Mouse (Mus musculus) midbrain, embryonic 13.5 days (tissue): ENCODE data around the gene Gldc. TPM values are rescaled to one million over a fixed set of nuclear protein-coding genes. Genes with fewer than 3 reads are reported as not detected.

ENCODE experiments used
- ATAC-seq: fragments of 200-750 bp; cut with Nextera tagmentation; 2 replicates; pipeline ENCODE4 v1.8.0; 2017; ENCODE audit warnings: mild to moderate bottlenecking, moderate TSS enrichment, moderate library complexity
- H3K27ac ChIP-seq: fragments of 300-500 bp; sonication (generic); 2 replicates; pipeline ENCODE4 v1.5.1; 2015; ENCODE audit warnings: inconsistent platforms, mild to moderate bottlenecking, moderate library complexity
- H3K27me3 ChIP-seq: fragments of 300-500 bp; sonication (generic); 2 replicates; pipeline ENCODE4 v1.6.1; 2015; ENCODE audit warnings: mild to moderate bottlenecking, inconsistent platforms
- H3K36me3 ChIP-seq: fragments of 300-500 bp; sonication (generic); 2 replicates; pipeline ENCODE4 v1.6.1; 2015; ENCODE audit warnings: mild to moderate bottlenecking, inconsistent platforms
- H3K4me1 ChIP-seq: fragments of 300-500 bp; sonication (generic); replicated peaks from 2 replicates; pipeline ENCODE4 v1.6.1; 2015; ENCODE audit warnings: inconsistent platforms
- H3K4me2 ChIP-seq: fragments of 300-500 bp; sonication (generic); replicated peaks from 2 replicates; pipeline ENCODE4 v1.6.1; 2015; ENCODE audit warnings: moderate library complexity, mild to moderate bottlenecking, inconsistent platforms
- H3K4me3 ChIP-seq: fragments of 300-500 bp; sonication (generic); replicated peaks from 2 replicates; pipeline ENCODE4 v1.5.1; 2015; ENCODE audit warnings: mild to moderate bottlenecking, inconsistent platforms
- H3K9ac ChIP-seq: fragments of 300-500 bp; sonication (generic); replicated peaks from 2 replicates; pipeline ENCODE4 v1.6.1; 2015; ENCODE audit warnings: mild to moderate bottlenecking, inconsistent platforms
- H3K9me3 ChIP-seq: fragments of 300-500 bp; sonication (generic); 2 replicates; pipeline ENCODE4 v1.6.1; 2016; ENCODE audit warnings: mild to moderate bottlenecking, inconsistent platforms
- WGBS: fragments of 180-500 bp; shearing (Covaris S2); methylation state at CpG from one replicate; pipeline ENCODE4 v1.1.7; 2015; 5-methylcytosine and 5-hydroxymethylcytosine counted together
- polyA plus RNA-seq: library from polyadenylated mRNA; unstranded; fragments of >200 nt; fragmentation: Nextera tagmentation; extraction: Ambion mirVana; gene quantifications from 2 replicates; pipeline ENCODE4 v1.2.1, GENCODE M21; 2015

Gene Gldc
- polyA plus RNA-seq, 1 experiment from 2014 or later = 11.4 TPM

DNA sequence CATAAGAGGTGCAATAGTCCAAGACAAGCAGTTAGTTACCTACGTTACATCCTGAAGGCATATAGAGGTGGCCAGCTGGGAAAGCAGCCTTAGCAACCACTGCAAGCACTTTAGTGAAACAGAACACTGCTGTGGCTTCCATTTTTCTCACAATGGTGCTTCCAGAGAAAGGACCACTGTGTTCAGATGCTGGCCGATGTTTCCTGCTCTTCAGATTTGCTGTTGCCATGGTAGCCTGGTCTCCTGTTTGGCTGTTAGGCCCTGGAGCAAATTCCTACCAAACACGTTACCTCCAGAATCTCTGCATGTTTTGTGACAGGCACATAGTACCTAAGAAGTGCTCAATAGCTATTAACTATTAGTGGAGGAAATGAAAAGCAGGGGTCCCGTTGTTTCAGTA, 78.2 kb downstream of the Gldc start:
- no peak for ATAC-seq
- peaks cover 83% of the 10 kb centered on the region for H3K36me3 ChIP-seq
- WGBS = 68% methylated on average over 4 of the region's 4 CpGs

GRCm38 (mm10) chr19:30096186-30096585, 79.0 kb downstream of the Gldc start:
- 43% methylated on average over 3 of the region's 3 CpGs for WGBS
- Histone ChIP-seq H3K4me1 (peaks cover 18% of the 10 kb centered on the region), H3K27ac (peak overlapping the region; percentile 75), H3K27me3 (no peaks in the 10 kb centered on the region), H3K9ac (no peak overlapping the region), H3K4me2 (no peak overlapping the region), H3K9me3 (no peaks in the 10 kb centered on the region; the same call in 1 of the 2 replicates), H3K4me3 (no peak overlapping the region), H3K36me3 (peaks cover 91% of the 10 kb centered on the region)
- ATAC-seq = peak; percentile 63

More for the DNA sequence above, 78.2 kb downstream of the Gldc start:
- no peaks in the 10 kb centered on the region; the same call in 1 of the 2 replicates for H3K9me3 ChIP-seq
- no peak overlapping the region for H3K4me2 ChIP-seq
- H3K9ac ChIP-seq = no peak overlapping the region
- no peaks in the 10 kb centered on the region for H3K27me3 ChIP-seq
- peaks cover 18% of the 10 kb centered on the region for H3K4me1 ChIP-seq
- no peak overlapping the region for H3K4me3 ChIP-seq
- peak overlapping the region; percentile 49 for H3K27ac ChIP-seq

DNA sequence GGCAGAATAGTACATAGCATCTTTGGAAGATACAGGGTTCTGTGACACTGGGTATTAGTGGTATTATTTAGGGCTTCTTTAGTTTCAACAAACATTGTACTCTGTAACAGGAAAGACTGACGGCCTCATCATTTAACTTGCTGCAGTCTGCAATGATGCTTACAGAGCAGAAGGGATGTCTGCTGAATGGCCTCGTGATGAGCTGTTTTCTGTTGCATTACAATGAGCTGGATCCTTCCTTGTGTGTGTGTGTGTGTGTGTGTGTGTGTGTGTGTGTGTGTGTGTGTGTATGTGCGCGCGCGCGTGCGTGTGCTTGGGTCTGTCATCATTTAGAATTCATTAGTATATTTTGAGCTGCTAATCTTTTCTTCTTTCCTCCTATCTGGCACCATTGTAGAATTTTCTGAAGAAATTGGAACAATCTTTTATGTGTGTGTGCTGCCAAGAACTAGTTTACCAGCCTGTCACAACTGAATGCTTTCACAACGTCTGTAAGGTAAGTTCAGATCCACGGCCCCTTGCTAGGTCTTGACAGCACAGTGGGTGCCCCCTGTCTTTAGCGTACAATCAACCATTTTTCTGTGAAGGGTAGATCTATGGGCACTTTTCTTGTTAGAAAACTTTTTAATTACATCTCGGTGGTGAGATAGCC, 83.5 kb downstream of the Gldc start:
- Histone ChIP-seq H3K9ac (no peak overlapping the region), H3K4me2 (no peak overlapping the region), H3K4me3 (no peak overlapping the region), H3K9me3 (no peaks in the 10 kb centered on the region), H3K36me3 (peaks cover 81% of the 10 kb centered on the region), H3K4me1 (peaks cover 10% of the 10 kb centered on the region), H3K27me3 (no peaks in the 10 kb centered on the region), H3K27ac (peak overlapping the region; percentile 5; the same call in 1 of the 2 replicates)
- 88% methylated on average over 12 of the region's 12 CpGs for whole genome bisulfite sequencing
- ATAC-seq = no peak

GRCm38 (mm10) chr19:30090163-30090562, 85.1 kb downstream of the Gldc start:
- no peak for ATAC-seq
- Histone ChIP-seq H3K27me3 (no peaks in the 10 kb centered on the region), H3K4me2 (no peak overlapping the region), H3K9ac (no peak overlapping the region), H3K4me3 (no peak overlapping the region), H3K36me3 (peaks cover 81% of the 10 kb centered on the region), H3K9me3 (no peaks in the 10 kb centered on the region), H3K4me1 (no peaks in the 10 kb centered on the region), H3K27ac (no peak overlapping the region)
- whole genome bisulfite sequencing = 86% methylated on average over 6 of the region's 6 CpGs

- Histone ChIP-seq H3K27me3 (no peaks in the 10 kb centered on the region), H3K9me3 (no peaks in the 10 kb centered on the region), H3K4me3 (no peak overlapping the region), H3K36me3 (0 out of 2 replicates have a peak, but pooled peaks cover 3% of the 10 kb centered on the region), H3K9ac (no peak overlapping the region), H3K27ac (no peak overlapping the region), H3K4me2 (no peak overlapping the region), H3K4me1 (no peaks in the 10 kb centered on the region)
- 84% methylated on average over 4 of the region's 4 CpGs for WGBS
- ATAC-seq = no peak
These were observed 109.4 kb downstream of the Gldc start for GRCm38 (mm10) chr19:30065797-30066196.

- Histone ChIP-seq H3K4me1 (peaks cover 4% of the 10 kb centered on the region; the same call in 1 of the 2 replicates), H3K9me3 (no peaks in the 10 kb centered on the region), H3K4me2 (no peak overlapping the region), H3K27me3 (no peaks in the 10 kb centered on the region), H3K36me3 (peaks cover 8% of the 10 kb centered on the region), H3K9ac (no peak overlapping the region), H3K27ac (no peak overlapping the region), H3K4me3 (no peak overlapping the region)
- ATAC-seq = no peak
- WGBS = 96% methylated on average over 2 of the region's 2 CpGs
These were observed 121.0 kb downstream of the Gldc start for GRCm38 (mm10) chr19:30054218-30054617.

DNA sequence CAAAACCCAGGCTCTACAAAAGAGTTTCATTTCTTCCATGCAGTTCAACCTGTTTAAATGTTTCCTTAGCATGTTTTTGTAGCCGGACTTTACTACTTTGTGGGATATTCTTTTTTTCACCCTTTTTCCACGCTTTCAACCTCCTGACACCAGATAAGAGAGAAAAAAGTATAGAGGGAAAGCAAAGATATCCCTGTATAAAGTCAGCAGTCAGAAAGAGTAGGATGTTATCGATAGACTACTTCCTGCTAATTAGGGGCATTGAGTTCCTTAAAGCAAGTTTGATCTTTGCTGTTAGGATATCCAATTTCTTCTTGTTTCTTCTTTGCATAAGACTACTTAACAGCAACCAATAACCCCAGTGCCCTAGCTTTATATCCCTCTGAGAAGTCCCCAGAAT, 123.8 kb downstream of the Gldc start:
- Histone ChIP-seq H3K36me3 (peaks cover 22% of the 10 kb centered on the region), H3K9ac (no peak overlapping the region), H3K9me3 (no peaks in the 10 kb centered on the region), H3K27ac (no peak overlapping the region), H3K4me2 (no peak overlapping the region), H3K4me1 (peaks cover 4% of the 10 kb centered on the region; the same call in 1 of the 2 replicates), H3K27me3 (no peaks in the 10 kb centered on the region), H3K4me3 (no peak overlapping the region)
- 98% methylated on average over 3 of the region's 3 CpGs for WGBS
- ATAC-seq = no peak

DNA sequence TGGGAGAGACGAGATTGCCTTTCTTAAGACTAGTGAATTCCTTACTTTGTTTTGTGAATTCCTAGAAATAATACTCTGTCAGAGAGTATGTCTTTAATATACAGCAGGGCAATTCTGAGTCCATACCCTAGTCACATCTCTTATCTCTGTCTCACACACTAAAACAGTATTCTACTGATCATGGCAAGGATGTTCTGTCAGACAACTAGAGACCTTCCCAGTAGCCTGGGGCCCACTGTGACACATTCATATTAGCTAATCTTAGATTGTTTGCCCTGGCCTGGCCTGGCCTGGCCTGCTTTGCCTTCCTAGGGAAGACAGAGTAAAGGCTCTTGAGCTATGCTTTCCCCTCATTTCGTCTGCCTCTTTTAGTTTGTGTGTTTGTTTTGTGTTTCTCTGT, 124.6 kb downstream of the Gldc start:
- H3K9me3 ChIP-seq = no peaks in the 10 kb centered on the region
- H3K27ac ChIP-seq = 0 out of 2 replicates have a peak overlapping the region, but pooled peaks have one; percentile 32
- H3K27me3 ChIP-seq = no peaks in the 10 kb centered on the region
- H3K4me2 ChIP-seq = no peak overlapping the region
- H3K4me1 ChIP-seq = peaks cover 4% of the 10 kb centered on the region; the same call in 1 of the 2 replicates
- WGBS = 91% methylated on average over 2 of the region's 2 CpGs
- H3K9ac ChIP-seq = no peak overlapping the region
- ATAC-seq = no peak
- H3K4me3 ChIP-seq = no peak overlapping the region
- peaks cover 24% of the 10 kb centered on the region for H3K36me3 ChIP-seq

Other genes with a start within 250 kb of the Gldc start
- not detected in 2 replicates for gene Trpd52l3, start 171.6 kb downstream of the Gldc start, polyA plus RNA-seq
- gene Uhrf2, start 144.9 kb downstream of the Gldc start, polyA plus RNA-seq = 67.7 and 70.6 TPM in 2 replicates
- not detected in 2 replicates for gene Mbl2, start 57.5 kb upstream of the Gldc start, polyA plus RNA-seq